Mouse (Mus musculus) forebrain, embryonic 11.5 days (tissue): ENCODE measurements around the gene Siah2. TPM values are rescaled to one million over a fixed set of nuclear protein-coding genes. Genes with fewer than 3 reads are reported as not detected.

ENCODE experiments used
- ATAC-seq: fragments of 200-750 bp; cut with Nextera tagmentation; replicated peaks from 2 replicates; pipeline ENCODE4 v1.8.0; 2017; ENCODE audit warnings: moderate TSS enrichment; ENCODE audit not compliant: low FRiP score
- DNase-seq: peaks from one replicate; pipeline ENCODE4 v3.0.0-alpha.2; 2017; ENCODE audit warnings: low spot score
- H3K27ac ChIP-seq: fragments of 300-500 bp; sonication (generic); 2 replicates; pipeline ENCODE4 v1.5.1; 2014; ENCODE audit warnings: low read depth, low read length
- H3K27me3 ChIP-seq: fragments of 300-500 bp; sonication (generic); 2 replicates; pipeline ENCODE4 v1.6.1; 2014; ENCODE audit warnings: mild to moderate bottlenecking, low read length, mixed read lengths; ENCODE audit not compliant: control insufficient read depth, insufficient read depth
- H3K36me3 ChIP-seq: fragments of 300-500 bp; sonication (generic); 2 replicates; pipeline ENCODE4 v1.6.1; 2014; ENCODE audit warnings: mild to moderate bottlenecking, low read length, moderate library complexity, mixed read lengths; ENCODE audit not compliant: control insufficient read depth, insufficient read depth
- H3K4me1 ChIP-seq: fragments of 300-500 bp; sonication (generic); replicated peaks from 2 replicates; pipeline ENCODE4 v1.6.1; 2014; ENCODE audit warnings: low read length, mixed read lengths; ENCODE audit not compliant: control insufficient read depth, insufficient read depth
- H3K4me2 ChIP-seq: fragments of 300-500 bp; sonication (generic); 2 replicates; pipeline ENCODE4 v1.6.1; 2014; ENCODE audit warnings: low read depth, mild to moderate bottlenecking, low read length, moderate library complexity, mixed read lengths; ENCODE audit not compliant: severe bottlenecking
- H3K4me3 ChIP-seq: fragments of 300-500 bp; sonication (generic); 2 replicates; pipeline ENCODE4 v1.5.1; 2014; ENCODE audit warnings: low read depth, low read length
- H3K9ac ChIP-seq: fragments of 300-500 bp; sonication (generic); 2 replicates; pipeline ENCODE4 v1.6.1; 2014; ENCODE audit warnings: low read length
- H3K9me3 ChIP-seq: fragments of 300-500 bp; sonication (generic); 2 replicates; pipeline ENCODE4 v1.6.1; 2016; ENCODE audit warnings: low read length, mixed read lengths; ENCODE audit not compliant: control insufficient read depth
- whole genome bisulfite sequencing: fragments of 180-500 bp; shearing (Covaris S2); extraction: QIAGEN DNeasy Blood & Tissue Kit; methylation state at CpG from one replicate; pipeline ENCODE4 v1.1.7; 2014; 5-methylcytosine and 5-hydroxymethylcytosine counted together
- polyA plus RNA-seq: library from polyadenylated mRNA; unstranded; fragments of >200 nt; fragmentation: Nextera tagmentation; extraction: Ambion mirVana; gene quantifications from 2 replicates; pipeline ENCODE4 v1.2.1, GENCODE M21; 2014

Siah2 gene
- polyA plus RNA-seq, 1 experiment from 2014 or later, result 4.0 TPM

DNA sequence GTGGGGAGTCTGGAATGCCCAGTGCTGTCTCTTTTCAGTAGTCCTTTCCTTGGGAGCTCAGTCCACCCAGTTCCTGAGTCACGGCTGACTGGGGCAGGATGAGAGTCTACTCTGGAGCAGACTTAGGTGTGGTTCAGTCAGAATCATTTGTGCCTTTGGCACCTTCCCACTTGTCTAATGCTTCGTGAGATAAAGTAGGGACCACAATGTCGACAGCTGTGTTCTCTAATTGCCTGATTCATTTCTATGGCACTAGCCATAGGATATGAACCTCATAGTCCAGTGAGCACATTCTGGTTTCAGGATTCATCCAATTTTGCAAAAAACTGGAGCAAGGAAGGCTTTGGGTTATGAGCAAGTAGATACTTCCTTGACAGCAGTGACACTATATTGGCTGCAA, 34.2 kb upstream of the Siah2 start:
- peaks cover 2% of the 10 kb centered on the region; the same call in 1 of the 2 replicates for H3K4me1 ChIP-seq
- H3K27me3 ChIP-seq, result no peaks in the 10 kb centered on the region
- ATAC-seq (no peak), DNase-seq (no peak)
- H3K9ac ChIP-seq, result no peak overlapping the region
- no peaks in the 10 kb centered on the region for H3K9me3 ChIP-seq
- 83% methylated on average over 3 of the region's 3 CpGs for WGBS
- H3K4me3 ChIP-seq, result no peak overlapping the region
- H3K4me2 ChIP-seq, result no peak overlapping the region
- no peaks in the 10 kb centered on the region for H3K36me3 ChIP-seq
- H3K27ac ChIP-seq, result no peak overlapping the region

- H3K9me3 ChIP-seq, result no peaks in the 10 kb centered on the region
- ATAC-seq (no peak), DNase-seq (no peak)
- H3K4me1 ChIP-seq, result no peaks in the 10 kb centered on the region
- no peaks in the 10 kb centered on the region for H3K36me3 ChIP-seq
- no peak overlapping the region for H3K27ac ChIP-seq
- no peak overlapping the region for H3K4me3 ChIP-seq
- H3K9ac ChIP-seq, result no peak overlapping the region
- H3K27me3 ChIP-seq, result no peaks in the 10 kb centered on the region
- H3K4me2 ChIP-seq, result no peak overlapping the region
Observed at GRCm38 (mm10) chr3:58724815-58725214, 32.6 kb upstream of the Siah2 start.

- 88% methylated on average over 2 of the region's 2 CpGs for WGBS
- Histone ChIP-seq H3K4me2 (no peak overlapping the region), H3K9me3 (no peaks in the 10 kb centered on the region), H3K4me1 (no peaks in the 10 kb centered on the region), H3K9ac (no peak overlapping the region), H3K36me3 (no peaks in the 10 kb centered on the region), H3K4me3 (no peak overlapping the region), H3K27me3 (no peaks in the 10 kb centered on the region), H3K27ac (no peak overlapping the region)
- DNase-seq (no peak), ATAC-seq (no peak)
Observed at GRCm38 (mm10) chr3:58723656-58724055, 31.5 kb upstream of the Siah2 start.

- WGBS, result 78% methylated on average over 9 of the region's 9 CpGs
- H3K9me3 ChIP-seq, result peaks cover 4% of the 10 kb centered on the region; the same call in 1 of the 2 replicates
- H3K27ac ChIP-seq, result no peak overlapping the region
- H3K9ac ChIP-seq, result no peak overlapping the region
- no peaks in the 10 kb centered on the region for H3K27me3 ChIP-seq
- DNase-seq (no peak), ATAC-seq (no peak)
- no peaks in the 10 kb centered on the region for H3K4me1 ChIP-seq
- no peaks in the 10 kb centered on the region for H3K36me3 ChIP-seq
- no peak overlapping the region for H3K4me2 ChIP-seq
- H3K4me3 ChIP-seq, result no peak overlapping the region
Observed at GRCm38 (mm10) chr3:58719461-58720230, 27.4 kb upstream of the Siah2 start.

DNA sequence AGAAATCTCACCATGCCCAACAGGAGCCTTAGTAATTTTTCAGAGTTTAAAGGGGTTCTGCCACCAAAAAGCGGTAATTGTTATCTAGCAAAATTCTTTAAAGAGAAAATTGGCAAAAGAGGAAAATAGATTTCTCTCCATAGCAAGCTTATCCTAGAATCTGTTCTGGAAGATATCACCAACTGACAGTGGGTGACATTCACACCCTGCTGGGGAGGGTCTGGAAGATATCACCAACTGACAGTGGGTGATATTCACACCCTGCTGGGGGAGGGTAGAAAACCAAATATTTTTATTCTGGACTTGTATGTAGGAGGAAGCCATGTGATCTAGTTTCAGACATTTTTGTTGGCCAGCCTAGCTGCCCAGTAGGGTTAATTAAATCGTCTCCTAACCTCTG, 24.5 kb upstream of the Siah2 start:
- H3K36me3 ChIP-seq, result no peaks in the 10 kb centered on the region
- DNase-seq (no peak), ATAC-seq (no peak)
- H3K9ac ChIP-seq, result no peak overlapping the region
- H3K4me2 ChIP-seq, result no peak overlapping the region
- no peak overlapping the region for H3K4me3 ChIP-seq
- peaks cover 4% of the 10 kb centered on the region; the same call in 1 of the 2 replicates for H3K9me3 ChIP-seq
- H3K4me1 ChIP-seq, result no peaks in the 10 kb centered on the region
- H3K27ac ChIP-seq, result no peak overlapping the region
- H3K27me3 ChIP-seq, result no peaks in the 10 kb centered on the region
- WGBS, result 90% methylated on average over 2 of the region's 2 CpGs

DNA sequence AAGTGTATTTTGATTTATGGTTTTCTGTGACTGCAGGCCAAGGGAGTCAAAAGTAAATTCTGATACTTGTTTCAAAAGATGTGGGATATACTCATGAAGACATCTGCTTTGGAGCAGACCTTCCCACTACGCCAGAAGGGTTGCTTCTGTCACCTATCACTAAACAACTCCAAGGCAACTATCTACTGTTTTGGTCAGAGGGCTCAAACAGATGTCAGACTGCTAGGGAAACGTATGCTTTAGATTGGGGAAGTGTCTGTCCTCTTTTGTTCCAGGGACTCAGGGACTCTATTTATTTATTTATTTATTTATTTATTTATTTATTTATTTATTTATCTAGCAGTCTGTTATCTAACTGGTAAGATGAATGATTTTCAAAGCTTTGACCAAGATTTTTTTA, 22.6 kb upstream of the Siah2 start:
- H3K9ac ChIP-seq, result no peak overlapping the region
- no peaks in the 10 kb centered on the region for H3K36me3 ChIP-seq
- H3K4me2 ChIP-seq, result no peak overlapping the region
- 83% methylated on average over 2 of the region's 2 CpGs for WGBS
- no peak for ATAC-seq
- peaks cover 4% of the 10 kb centered on the region; the same call in 1 of the 2 replicates for H3K9me3 ChIP-seq
- no peak overlapping the region for H3K4me3 ChIP-seq
- no peaks in the 10 kb centered on the region for H3K4me1 ChIP-seq
- no peak for DNase-seq
- H3K27ac ChIP-seq, result no peak overlapping the region
- no peaks in the 10 kb centered on the region for H3K27me3 ChIP-seq

DNA sequence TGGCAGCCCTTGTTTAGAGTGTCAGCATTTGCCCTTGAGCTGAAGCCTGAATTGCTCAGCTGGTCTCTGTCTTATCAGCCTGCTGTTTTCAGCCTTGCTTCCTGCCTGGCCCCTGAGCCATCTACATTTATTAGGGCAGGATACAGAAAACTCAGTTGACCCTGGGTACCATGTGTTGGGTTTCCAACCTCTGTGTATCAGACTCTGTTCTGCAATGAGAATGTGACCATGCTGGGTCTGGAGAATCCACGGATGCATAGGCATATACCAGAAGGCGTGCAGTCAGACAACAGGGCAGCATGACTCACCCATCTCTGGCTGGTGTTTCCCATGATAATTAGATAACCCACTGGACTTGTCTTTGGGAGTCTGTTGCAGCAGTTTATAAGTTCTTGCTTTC, 21.8 kb upstream of the Siah2 start:
- H3K36me3 ChIP-seq, result no peaks in the 10 kb centered on the region
- no peaks in the 10 kb centered on the region for H3K4me1 ChIP-seq
- no peak overlapping the region for H3K9ac ChIP-seq
- no peak overlapping the region for H3K4me2 ChIP-seq
- H3K9me3 ChIP-seq, result peaks cover 4% of the 10 kb centered on the region; the same call in 1 of the 2 replicates
- ATAC-seq (no peak), DNase-seq (no peak)
- WGBS, result 82% methylated on average over 2 of the region's 2 CpGs
- no peaks in the 10 kb centered on the region for H3K27me3 ChIP-seq
- no peak overlapping the region for H3K4me3 ChIP-seq
- H3K27ac ChIP-seq, result no peak overlapping the region

DNA sequence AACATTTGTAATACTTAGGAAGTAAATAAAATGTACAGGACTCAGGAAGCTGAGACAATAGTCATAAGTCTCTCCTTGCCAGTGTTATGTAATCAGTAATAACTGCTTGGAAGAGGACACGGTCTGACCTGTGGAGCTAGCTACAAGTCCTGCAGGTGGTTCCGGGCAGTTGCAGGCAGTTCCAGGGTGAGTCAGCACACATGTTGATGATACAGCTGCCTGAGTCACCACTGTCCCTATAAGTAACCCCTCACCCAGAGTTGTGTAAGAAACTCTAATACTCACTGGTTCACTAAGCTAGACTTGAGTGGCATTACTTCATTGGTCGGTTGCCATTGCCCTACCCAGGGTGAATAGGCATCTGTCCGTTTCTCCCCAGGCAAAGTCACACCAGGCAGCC, 21.0 kb upstream of the Siah2 start:
- WGBS, result 86% methylated on average over 4 of the region's 4 CpGs
- Histone ChIP-seq H3K4me3 (no peak overlapping the region), H3K27me3 (no peaks in the 10 kb centered on the region), H3K27ac (no peak overlapping the region), H3K4me2 (no peak overlapping the region), H3K4me1 (no peaks in the 10 kb centered on the region), H3K9ac (no peak overlapping the region), H3K9me3 (peaks cover 4% of the 10 kb centered on the region; the same call in 1 of the 2 replicates), H3K36me3 (no peaks in the 10 kb centered on the region)
- DNase-seq (no peak), ATAC-seq (no peak)

DNA sequence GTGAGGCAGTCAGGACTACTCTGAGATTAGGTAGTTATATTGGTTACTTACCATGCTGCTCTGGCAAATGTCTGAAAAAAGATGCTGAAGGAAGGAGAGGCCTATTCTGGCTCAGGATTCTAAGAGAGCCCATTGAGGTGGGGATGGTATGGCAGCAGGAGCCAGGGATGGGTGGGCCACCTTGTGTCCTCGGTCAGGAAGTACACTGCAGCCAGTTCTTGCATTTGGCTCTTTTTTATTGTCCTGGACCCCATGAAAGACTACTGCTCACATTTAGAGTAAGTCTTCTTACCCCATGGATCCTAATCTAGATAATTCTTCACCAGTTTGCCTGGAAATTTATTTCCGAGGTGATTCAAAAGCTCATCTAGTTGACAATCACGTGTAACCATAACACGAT, 12.3 kb upstream of the Siah2 start:
- Histone ChIP-seq H3K27me3 (no peaks in the 10 kb centered on the region), H3K36me3 (no peaks in the 10 kb centered on the region), H3K4me3 (no peak overlapping the region), H3K9me3 (no peaks in the 10 kb centered on the region), H3K9ac (no peak overlapping the region), H3K4me1 (no peaks in the 10 kb centered on the region), H3K4me2 (no peak overlapping the region), H3K27ac (no peak overlapping the region)
- DNase-seq (no peak), ATAC-seq (no peak)
- 82% methylated on average over 4 of the region's 4 CpGs for WGBS
